Mouse (Mus musculus) regulatory T cell (primary cell): ENCODE measurements at regions not wholly inside any gene's neighbourhood (a gene's known extent, or its start where the extent isn't known, plus 50 kb on each side); places are given as distances from the start of the nearest gene placed in this dataset.

Experiments used
- in situ Hi-C: fragments of 300-600 bp; cut with MboI, MseI; formaldehyde crosslinking; loops from one replicate; pipeline ENCODE4 v1.15.1; 2025; ENCODE audit warnings: high pct_unique_total_duplicates

DNA sequence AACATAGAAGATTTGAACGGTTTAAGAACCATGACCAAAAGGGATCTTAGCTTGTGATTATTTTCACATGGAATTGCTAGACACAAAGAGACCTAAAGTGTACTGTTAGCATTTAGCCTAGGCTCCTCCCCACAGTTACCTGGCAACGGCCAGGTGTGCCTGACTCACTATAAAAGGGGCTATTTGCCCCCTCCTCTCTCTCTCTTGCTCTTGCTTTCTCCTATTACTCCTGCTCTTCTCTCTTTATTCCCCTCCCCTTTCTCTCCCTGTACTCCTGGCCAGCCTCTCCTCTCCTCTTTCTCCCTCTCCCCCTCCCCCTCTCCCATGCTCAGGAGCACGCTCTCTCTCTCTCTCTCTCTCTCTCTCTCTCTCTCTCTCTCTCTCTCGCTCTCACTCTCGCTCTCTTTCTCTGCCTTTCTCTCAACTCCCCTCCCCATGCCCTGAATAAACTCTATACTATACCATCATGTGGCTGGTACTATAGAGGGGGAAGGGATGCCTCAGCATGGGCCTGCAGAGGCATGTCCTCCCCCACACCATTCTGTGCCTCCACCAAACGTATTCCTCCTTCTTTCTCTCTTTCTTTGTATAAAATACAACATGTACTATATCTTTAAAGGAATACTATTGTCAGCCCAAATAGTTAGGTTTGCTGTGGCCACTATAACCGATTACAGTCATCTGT is 603.9 kb downstream of the Rps29 start:
- in situ Hi-C loops: no loop called here

DNA sequence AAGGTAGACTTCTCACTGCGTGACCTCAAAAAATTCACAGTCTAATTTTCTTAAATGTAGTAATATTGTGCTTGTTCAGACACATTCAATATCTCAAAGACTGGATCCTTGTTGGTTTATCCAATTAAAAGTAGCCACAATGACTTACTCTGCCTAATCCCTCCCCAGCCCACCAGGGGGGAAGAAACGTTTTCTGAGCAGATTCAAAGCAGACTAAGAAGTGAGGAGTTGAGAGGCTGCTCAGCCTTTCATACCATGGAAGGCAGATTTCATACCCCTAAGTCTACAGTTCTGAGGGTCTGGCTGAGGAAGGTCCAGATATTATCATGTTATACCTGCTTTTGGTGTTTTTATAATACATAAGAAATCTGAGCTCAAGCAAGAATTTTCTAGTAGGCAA is 604.7 kb downstream of the Rps29 start:
- in situ Hi-C loops: no loop called here

DNA sequence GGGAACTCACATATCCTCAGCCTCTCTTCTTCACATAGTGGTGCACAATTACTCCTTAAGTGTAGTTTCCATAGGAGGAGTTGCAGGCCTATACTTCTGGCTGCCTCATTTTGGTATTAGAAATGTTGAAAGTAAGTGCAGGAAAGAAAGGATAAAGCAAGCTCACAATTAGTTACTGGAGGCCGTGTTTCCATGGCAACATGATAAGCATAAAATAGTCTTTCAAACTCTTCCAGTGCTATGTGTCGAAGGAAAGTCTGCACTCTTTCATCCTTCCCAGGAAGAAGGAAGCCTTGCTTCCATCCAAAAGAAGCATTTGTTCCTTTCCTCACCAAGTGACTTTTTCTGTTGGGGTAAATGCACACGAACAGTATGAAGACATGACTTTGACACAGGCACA is 617.2 kb downstream of the Rps29 start:
- in situ Hi-C loops: no loop called here

DNA sequence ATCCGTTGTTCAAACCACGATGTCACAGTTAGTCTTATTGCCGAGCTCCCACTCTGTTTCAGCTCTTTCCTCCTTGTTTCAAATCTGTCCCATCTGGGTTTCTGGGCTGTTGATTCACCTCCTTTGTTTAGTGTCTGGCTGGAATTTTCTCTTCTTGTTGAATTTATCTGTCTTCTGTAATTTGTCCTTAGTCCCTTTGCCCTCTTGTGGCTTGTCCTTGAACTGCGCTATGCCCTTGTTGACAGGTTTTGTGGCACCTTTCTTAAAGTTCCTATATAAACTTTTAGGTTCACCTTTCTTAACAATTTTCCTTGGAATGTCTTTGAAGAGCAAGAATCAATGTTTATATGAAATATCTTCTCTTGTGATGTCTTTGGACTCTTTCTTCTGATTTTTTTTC is 658.2 kb downstream of the Rps29 start:
- in situ Hi-C loops: no loop called here

DNA sequence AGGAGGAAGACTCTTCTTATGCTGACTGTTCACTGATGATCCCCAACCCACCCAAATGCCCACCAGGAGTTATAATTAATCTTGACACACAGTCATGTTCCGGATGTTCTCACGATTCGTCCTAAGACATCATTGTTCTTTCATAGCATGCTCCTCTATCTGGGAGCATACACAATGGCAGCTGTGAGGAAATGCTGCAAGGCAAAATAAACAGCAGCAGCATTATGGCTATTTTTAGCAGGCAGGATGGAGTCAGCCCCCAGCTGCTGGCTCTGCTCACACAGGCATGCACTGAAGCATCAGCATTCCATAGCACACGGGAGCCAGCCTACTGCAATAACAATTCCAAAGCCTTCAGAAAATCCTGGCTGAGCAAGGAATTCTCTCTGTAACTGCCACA is 696.0 kb downstream of the Rps29 start:
- in situ Hi-C loops: no loop called here

DNA sequence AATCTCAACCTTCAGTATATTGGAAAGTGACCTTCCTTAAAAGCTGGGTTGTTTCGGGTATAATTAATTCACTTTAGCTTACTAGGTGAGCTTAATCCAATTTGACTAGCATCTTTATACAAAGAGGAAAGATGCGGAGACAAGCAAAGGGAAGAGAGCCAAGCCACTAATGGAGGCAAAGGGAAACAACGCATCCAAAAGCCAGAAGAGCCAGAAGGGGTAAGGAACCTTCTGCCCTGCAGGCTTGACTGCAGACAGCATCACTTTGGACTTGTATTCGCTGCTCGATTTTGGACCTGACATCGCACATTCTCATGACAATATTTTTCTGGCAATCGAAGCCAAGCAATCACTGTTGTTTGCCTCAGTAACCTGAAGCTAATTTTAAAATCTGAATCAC is 700.8 kb downstream of the Rps29 start:
- in situ Hi-C loops: no loop called here

DNA sequence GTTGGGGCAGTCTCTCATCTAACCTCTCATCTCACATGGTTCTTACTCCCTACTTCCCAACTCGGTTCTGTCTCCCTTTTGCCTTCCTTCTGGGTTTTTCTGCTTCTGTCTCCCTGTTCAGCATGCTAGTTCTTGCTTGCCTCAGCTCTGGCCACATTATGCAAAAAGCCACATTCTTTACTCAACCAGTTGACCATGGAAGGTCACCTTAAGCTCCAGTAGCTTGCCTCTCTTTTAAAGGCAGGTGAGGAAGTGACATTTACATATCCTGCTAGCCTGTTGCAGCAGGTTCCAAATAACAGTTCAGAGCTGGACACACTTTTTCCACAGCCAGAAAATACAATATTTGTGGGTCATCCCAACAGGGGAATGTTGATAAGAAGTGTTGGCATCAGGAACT is 732.4 kb downstream of the Rps29 start:
- in situ Hi-C loops: no loop called here

DNA sequence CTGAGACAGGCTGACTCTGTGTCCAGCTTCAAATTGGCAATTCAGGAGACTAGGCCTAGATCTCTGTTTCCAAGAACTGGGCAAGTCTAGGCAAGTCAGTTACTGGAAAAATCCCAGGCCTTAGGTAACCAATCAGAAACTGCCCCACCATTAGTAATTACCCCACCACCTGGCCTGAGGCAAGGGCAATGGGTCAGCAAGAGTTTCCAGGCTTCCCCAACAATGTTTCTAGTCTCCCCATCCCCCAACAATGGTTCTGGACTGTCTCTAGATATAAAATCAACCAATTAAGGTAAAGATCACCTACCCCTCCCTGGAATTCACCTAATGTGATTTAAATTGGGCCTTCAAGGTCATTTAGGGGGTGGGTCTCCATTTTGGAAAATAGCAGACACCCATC is 734.0 kb downstream of the Rps29 start:
- in situ Hi-C loops: no loop called here
